Mouse (Mus musculus): Measurements from ENCODE around the gene Plce1.

The Plce1 gene

DNA sequence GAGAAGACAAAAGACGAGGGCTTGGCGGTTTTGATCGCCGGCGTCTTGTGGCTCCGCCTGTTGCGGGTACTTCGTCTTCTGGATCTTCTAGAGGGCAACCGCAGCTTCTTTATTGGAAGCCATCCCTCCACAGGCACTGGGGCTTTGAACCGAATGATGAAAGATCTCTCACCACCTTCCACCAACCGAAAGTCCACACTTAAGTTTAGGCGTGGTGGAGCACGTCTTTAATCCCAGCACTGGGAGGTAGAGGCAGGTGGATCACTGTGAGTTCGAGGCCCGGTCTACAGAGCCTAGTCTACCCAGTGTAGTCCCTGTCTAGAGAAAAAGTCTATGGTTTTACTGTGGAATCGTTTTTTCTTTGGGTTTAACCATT is 338.5 kb downstream of the Plce1 start:
- DNase-seq (ENCODE audit: inconsistent ontology term): no peak

DNA sequence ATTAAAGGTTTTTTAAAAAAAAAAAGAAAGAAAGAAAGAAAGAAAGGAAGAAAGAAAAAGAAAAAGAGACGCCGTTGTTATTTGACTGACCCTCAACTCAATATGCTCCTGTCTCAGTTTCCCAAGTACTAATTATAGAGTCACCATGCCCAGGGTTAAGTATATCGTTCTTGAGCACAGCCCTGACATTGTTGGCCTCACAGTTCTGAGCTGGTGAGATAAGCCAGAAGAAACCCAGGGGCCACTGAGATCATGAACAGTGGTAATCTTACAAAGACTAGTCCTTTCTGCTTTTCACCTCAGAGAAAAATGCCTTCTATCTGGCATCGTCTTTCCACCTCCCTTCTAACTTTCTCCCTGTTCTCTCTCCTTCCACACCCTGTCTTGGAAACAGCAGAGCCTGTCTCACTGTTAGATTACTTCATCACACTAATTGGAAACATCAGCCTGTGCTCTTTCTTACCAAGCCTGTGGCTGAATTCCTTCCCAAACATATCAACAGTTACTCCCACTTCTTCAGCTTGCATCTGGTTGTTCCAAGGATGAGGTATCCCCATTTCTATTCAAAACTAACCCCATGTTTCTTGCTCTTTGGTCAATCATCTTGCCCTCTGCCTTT is 339.4 kb downstream of the Plce1 start:
- no peak for DNase-seq (ENCODE audit: inconsistent ontology term)

DNA sequence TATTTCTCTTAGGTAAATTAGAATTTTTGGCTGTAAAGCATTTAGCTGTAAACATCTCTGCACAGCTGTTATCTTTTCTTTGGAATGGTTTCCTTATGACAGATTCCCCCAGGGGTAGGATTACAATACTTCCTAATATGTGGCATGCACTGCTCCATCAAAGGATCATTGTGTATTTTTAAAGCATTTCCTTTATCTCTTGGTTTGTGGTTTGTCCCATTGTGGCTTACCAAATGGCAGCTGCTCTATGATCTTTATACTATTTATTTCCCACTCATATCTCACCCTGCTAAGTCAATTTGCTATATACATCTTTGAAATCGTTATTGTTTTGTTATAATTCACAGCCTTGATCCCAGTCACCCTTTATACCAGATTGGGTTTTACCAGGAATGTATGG is 352.3 kb downstream of the Plce1 start:
- DNase-seq (ENCODE audit: inconsistent ontology term): peak; percentile 17

Data from Muller cell, postnatal 12 days (primary cell).